Mouse (Mus musculus): ENCODE measurements around the gene Hacd4.

DNA sequence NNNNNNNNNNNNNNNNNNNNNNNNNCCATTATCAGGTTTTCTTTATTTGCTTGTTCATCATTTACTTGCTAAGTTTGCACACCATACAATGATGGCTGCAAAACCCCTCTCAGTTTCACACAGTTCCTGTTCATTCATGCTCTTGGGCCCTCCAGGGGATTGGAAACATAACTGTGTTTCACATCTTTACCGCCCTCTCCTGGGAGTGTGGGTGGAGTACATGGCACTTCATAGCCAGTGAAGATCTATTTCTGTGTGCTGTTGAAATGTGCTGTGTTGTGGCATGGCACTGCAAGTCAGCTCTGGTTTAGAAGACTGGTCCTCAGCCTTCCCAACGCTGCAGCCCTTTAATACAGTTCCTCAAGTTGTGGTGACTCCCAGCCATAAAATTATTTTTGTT is 82.1 kb downstream of the Hacd4 start:
- TF ChIP-seq CTCF (IDR thresholded peaks at IDR 0.05; ENCODE audit: control insufficient read depth, insufficient read depth, low read length) (no peak), POLR2A (IDR thresholded peaks at IDR 0.05; ENCODE audit: borderline replicate concordance, control insufficient read depth, low read depth, low read length) (no peak)
